Mouse (Mus musculus) kidney, postnatal 36 days (tissue): ENCODE results near the gene Adcy3.
A peak's percentile ranks its signal among the peaks of the same experiment; 100 is the strongest.
"Not testable (repeated sequence)": the region's sequence is repeated elsewhere in the genome, so short reads cannot be mapped to it uniquely, and the experiment has no call there.

ENCODE experiments used
- DNase-seq, 2 experiments: peaks; one replicate each; pipeline ENCODE4 v3.0.0; 2021 to 2022; ENCODE audit warnings: mixed read lengths in 2 of 2

The Adcy3 gene

GRCm38 (mm10) chr12:4184648-4185047 is 51.7 kb downstream of the Adcy3 start:
- DNase-seq, result peak in 1 of 2 experiments; percentile 21

- DNase-seq, result peak; percentile 17 to 43
Observed at GRCm38 (mm10) chr12:4188171-4189059, 55.5 kb downstream of the Adcy3 start.

GRCm38 (mm10) chr12:4189060-4189447 is 56.2 kb downstream of the Adcy3 start:
- DNase-seq, result no peak

- DNase-seq, result peak; percentile 15 to 34
Observed at GRCm38 (mm10) chr12:4192514-4192913, 59.6 kb downstream of the Adcy3 start.

- peak; percentile 24 to 41 for DNase-seq
Observed at GRCm38 (mm10) chr12:4193025-4193740, 60.3 kb downstream of the Adcy3 start.

GRCm38 (mm10) chr12:4194643-4195042 is 61.7 kb downstream of the Adcy3 start:
- DNase-seq, result no peak

- no peak for DNase-seq
Observed at GRCm38 (mm10) chr12:4198702-4199101, 65.8 kb downstream of the Adcy3 start.

GRCm38 (mm10) chr12:4199271-4199670 is 66.4 kb downstream of the Adcy3 start:
- no peak for DNase-seq

- DNase-seq, result no peak
Observed at GRCm38 (mm10) chr12:4201454-4202200, 68.7 kb downstream of the Adcy3 start.

- DNase-seq, result no peak
Observed at GRCm38 (mm10) chr12:4202206-4202605, 69.3 kb downstream of the Adcy3 start.

GRCm38 (mm10) chr12:4206106-4206505 is 73.2 kb downstream of the Adcy3 start:
- no peak for DNase-seq

GRCm38 (mm10) chr12:4208405-4209133 is 75.7 kb downstream of the Adcy3 start:
- peak; percentile 61 to 80 for DNase-seq

- no peak for DNase-seq
Observed at GRCm38 (mm10) chr12:4209196-4209595, 76.3 kb downstream of the Adcy3 start.

- DNase-seq, result peak in 1 of 2 experiments; percentile 34
Observed at GRCm38 (mm10) chr12:4211174-4211573, 78.3 kb downstream of the Adcy3 start.

GRCm38 (mm10) chr12:4212908-4213307 is 80.0 kb downstream of the Adcy3 start:
- peak; percentile 22 to 56 for DNase-seq

- no peak for DNase-seq
Observed at GRCm38 (mm10) chr12:4230156-4230555, 97.3 kb downstream of the Adcy3 start.

GRCm38 (mm10) chr12:4232777-4233176 is 99.9 kb downstream of the Adcy3 start:
- DNase-seq, result no peak

GRCm38 (mm10) chr12:4233572-4234508 is 100.9 kb downstream of the Adcy3 start, which contains the start of the genes Ptrhd1 and Cenpo:
TSS of gene Ptrhd1 (plus strand) at chr12:4234027.
TSS of gene Cenpo (minus strand) at chr12:4234294.
- peak; percentile 97 to 98 for DNase-seq

- DNase-seq, result no peak
Observed at GRCm38 (mm10) chr12:4237481-4237880, 104.6 kb downstream of the Adcy3 start.

- DNase-seq, result not testable (repeated sequence)
Observed at GRCm38 (mm10) chr12:4240281-4240680, 107.4 kb downstream of the Adcy3 start.

- no peak for DNase-seq
Observed at GRCm38 (mm10) chr12:4243805-4244204, 110.9 kb downstream of the Adcy3 start.
